Mouse (Mus musculus): ENCODE results near the gene Morc1. TPM values are rescaled to one million over a fixed set of nuclear protein-coding genes. Genes with fewer than 3 reads are reported as not detected.
A peak's percentile ranks its signal among the peaks of the same experiment; 100 is the strongest.

Gene Morc1
- polyA plus RNA-seq, 1 experiment from 2014 or later: 0.16 TPM

DNA sequence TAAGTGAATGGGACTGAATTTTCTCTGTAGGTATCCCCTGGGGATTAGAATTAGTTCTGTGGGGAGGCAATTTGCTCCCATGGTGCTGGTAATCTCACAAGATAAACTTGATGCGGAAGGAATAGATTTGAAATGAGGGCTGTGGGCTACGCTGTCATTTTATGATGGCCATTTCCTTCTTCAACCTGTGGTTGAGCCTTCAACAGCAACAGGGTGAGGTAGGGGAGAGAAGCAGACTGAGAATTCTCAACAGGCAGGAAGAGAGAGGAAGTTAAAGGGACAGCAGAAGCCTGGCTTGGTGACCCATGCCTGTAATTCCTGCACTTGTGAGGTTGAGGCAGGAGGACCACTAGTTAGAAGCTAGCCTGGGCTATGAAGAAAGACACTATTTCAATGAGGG lies 12.0 kb upstream of the Morc1 start:
- ATAC-seq: no peak
- 0 out of 2 replicates have a peak, but pooled peaks cover 2% of the 10 kb centered on the region for H3K4me1 ChIP-seq (replicated peaks; ENCODE audit: control insufficient read depth, insufficient read depth, low read length)
- H3K27me3 ChIP-seq (replicated peaks; ENCODE audit: control insufficient read depth, insufficient read depth, low read length): no peaks in the 10 kb centered on the region
- H3K27ac ChIP-seq (ENCODE audit: low read depth, low read length): no peak overlapping the region
- H3K9ac ChIP-seq (ENCODE audit: low read depth, low read length): no peak overlapping the region
- H3K9me3 ChIP-seq (ENCODE audit: control insufficient read depth): no peaks in the 10 kb centered on the region
- 35% methylated on average over 2 of the region's 2 CpGs for WGBS
- H3K4me2 ChIP-seq (replicated peaks; ENCODE audit: low read depth): no peak overlapping the region
- H3K4me3 ChIP-seq (ENCODE audit: low read depth, low read length): no peak overlapping the region
- TF ChIP-seq CTCF (IDR thresholded peaks at IDR 0.05; ENCODE audit: low read depth): no peak
- no peaks in the 10 kb centered on the region for H3K36me3 ChIP-seq (ENCODE audit: control insufficient read depth, insufficient read depth)

- 0 out of 2 replicates have a peak, but pooled peaks cover 2% of the 10 kb centered on the region for H3K4me1 ChIP-seq (replicated peaks; ENCODE audit: control insufficient read depth, insufficient read depth, low read length)
- H3K4me3 ChIP-seq (ENCODE audit: low read depth, low read length): no peak overlapping the region
- no peaks in the 10 kb centered on the region for H3K36me3 ChIP-seq (ENCODE audit: control insufficient read depth, insufficient read depth)
- H3K9me3 ChIP-seq (ENCODE audit: control insufficient read depth): no peaks in the 10 kb centered on the region
- H3K9ac ChIP-seq (ENCODE audit: low read depth, low read length): no peak overlapping the region
- TF ChIP-seq CTCF (IDR thresholded peaks at IDR 0.05; ENCODE audit: low read depth): no peak
- no peaks in the 10 kb centered on the region for H3K27me3 ChIP-seq (replicated peaks; ENCODE audit: control insufficient read depth, insufficient read depth, low read length)
- H3K4me2 ChIP-seq (replicated peaks; ENCODE audit: low read depth): no peak overlapping the region
- ATAC-seq: peak; percentile 62
- 18% methylated on average over 2 of the region's 2 CpGs for WGBS
- H3K27ac ChIP-seq (ENCODE audit: low read depth, low read length): peak overlapping the region; percentile 80
Measured at GRCm38 (mm10) chr16:48422501-48422900, 8.5 kb upstream of the Morc1 start.

DNA sequence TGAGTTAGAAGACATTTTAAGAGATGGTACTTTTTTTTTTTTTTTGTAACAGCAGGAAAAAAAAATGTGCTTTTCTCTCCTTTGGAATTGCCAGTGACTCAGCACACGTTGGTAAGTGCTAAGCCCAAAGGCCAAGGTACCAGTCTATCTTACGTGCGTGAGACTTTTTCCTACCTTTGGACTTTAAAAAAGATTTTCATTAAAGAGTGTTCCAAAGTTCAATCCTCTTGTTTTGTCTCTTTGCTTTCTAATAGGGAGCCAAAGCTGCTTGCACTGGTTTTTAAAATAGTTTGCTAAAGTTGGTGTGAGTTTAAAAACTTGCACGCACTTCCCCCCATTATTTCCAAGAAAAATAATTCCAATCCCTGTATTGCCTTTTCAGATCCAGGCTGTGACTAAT lies 7.0 kb upstream of the Morc1 start:
- Histone ChIP-seq H3K27me3 (replicated peaks; ENCODE audit: control insufficient read depth, insufficient read depth, low read length) (no peaks in the 10 kb centered on the region), H3K9me3 (ENCODE audit: control insufficient read depth) (no peaks in the 10 kb centered on the region), H3K4me3 (ENCODE audit: low read depth, low read length) (no peak overlapping the region), H3K27ac (ENCODE audit: low read depth, low read length) (peak overlapping the region; percentile 62), H3K4me2 (replicated peaks; ENCODE audit: low read depth) (no peak overlapping the region), H3K36me3 (ENCODE audit: control insufficient read depth, insufficient read depth) (no peaks in the 10 kb centered on the region), H3K9ac (ENCODE audit: low read depth, low read length) (no peak overlapping the region), H3K4me1 (replicated peaks; ENCODE audit: control insufficient read depth, insufficient read depth, low read length) (0 out of 2 replicates have a peak, but pooled peaks cover 2% of the 10 kb centered on the region)
- no peak for TF ChIP-seq CTCF (IDR thresholded peaks at IDR 0.05; ENCODE audit: low read depth)
- WGBS: 55% methylated on average over 4 of the region's 4 CpGs
- ATAC-seq: peak; percentile 89

GRCm38 (mm10) chr16:48429427-48429826 lies 1.6 kb upstream of the Morc1 start:
- no peaks in the 10 kb centered on the region for H3K36me3 ChIP-seq (ENCODE audit: control insufficient read depth, insufficient read depth)
- H3K9ac ChIP-seq (ENCODE audit: low read depth, low read length): no peak overlapping the region
- no peaks in the 10 kb centered on the region for H3K9me3 ChIP-seq (ENCODE audit: control insufficient read depth)
- H3K27ac ChIP-seq (ENCODE audit: low read depth, low read length): no peak overlapping the region
- 86% methylated on average over 1 of the region's 1 CpGs for WGBS
- no peak overlapping the region for H3K4me3 ChIP-seq (ENCODE audit: low read depth, low read length)
- ATAC-seq: no peak
- no peaks in the 10 kb centered on the region for H3K4me1 ChIP-seq (replicated peaks; ENCODE audit: control insufficient read depth, insufficient read depth, low read length)
- H3K4me2 ChIP-seq (replicated peaks; ENCODE audit: low read depth): no peak overlapping the region
- TF ChIP-seq CTCF (IDR thresholded peaks at IDR 0.05; ENCODE audit: low read depth): no peak
- H3K27me3 ChIP-seq (replicated peaks; ENCODE audit: control insufficient read depth, insufficient read depth, low read length): no peaks in the 10 kb centered on the region

GRCm38 (mm10) chr16:48435454-48435853 lies 4.4 kb downstream of the Morc1 start:
- no peak overlapping the region for H3K4me2 ChIP-seq (replicated peaks; ENCODE audit: low read depth)
- no peak overlapping the region for H3K4me3 ChIP-seq (ENCODE audit: low read depth, low read length)
- no peaks in the 10 kb centered on the region for H3K9me3 ChIP-seq (ENCODE audit: control insufficient read depth)
- no peak for TF ChIP-seq CTCF (IDR thresholded peaks at IDR 0.05; ENCODE audit: low read depth)
- ATAC-seq: no peak
- no peak overlapping the region for H3K9ac ChIP-seq (ENCODE audit: low read depth, low read length)
- 38% methylated on average over 1 of the region's 1 CpGs for WGBS
- H3K27me3 ChIP-seq (replicated peaks; ENCODE audit: control insufficient read depth, insufficient read depth, low read length): no peaks in the 10 kb centered on the region
- no peaks in the 10 kb centered on the region for H3K4me1 ChIP-seq (replicated peaks; ENCODE audit: control insufficient read depth, insufficient read depth, low read length)
- no peaks in the 10 kb centered on the region for H3K36me3 ChIP-seq (ENCODE audit: control insufficient read depth, insufficient read depth)
- H3K27ac ChIP-seq (ENCODE audit: low read depth, low read length): no peak overlapping the region

GRCm38 (mm10) chr16:48437476-48437875 lies 6.4 kb downstream of the Morc1 start:
- H3K36me3 ChIP-seq (ENCODE audit: control insufficient read depth, insufficient read depth): no peaks in the 10 kb centered on the region
- no peaks in the 10 kb centered on the region for H3K4me1 ChIP-seq (replicated peaks; ENCODE audit: control insufficient read depth, insufficient read depth, low read length)
- TF ChIP-seq CTCF (IDR thresholded peaks at IDR 0.05; ENCODE audit: low read depth): no peak
- H3K9ac ChIP-seq (ENCODE audit: low read depth, low read length): no peak overlapping the region
- no peaks in the 10 kb centered on the region for H3K27me3 ChIP-seq (replicated peaks; ENCODE audit: control insufficient read depth, insufficient read depth, low read length)
- H3K4me2 ChIP-seq (replicated peaks; ENCODE audit: low read depth): no peak overlapping the region
- no peak overlapping the region for H3K27ac ChIP-seq (ENCODE audit: low read depth, low read length)
- no peak for ATAC-seq
- H3K9me3 ChIP-seq (ENCODE audit: control insufficient read depth): no peaks in the 10 kb centered on the region
- H3K4me3 ChIP-seq (ENCODE audit: low read depth, low read length): no peak overlapping the region

DNA sequence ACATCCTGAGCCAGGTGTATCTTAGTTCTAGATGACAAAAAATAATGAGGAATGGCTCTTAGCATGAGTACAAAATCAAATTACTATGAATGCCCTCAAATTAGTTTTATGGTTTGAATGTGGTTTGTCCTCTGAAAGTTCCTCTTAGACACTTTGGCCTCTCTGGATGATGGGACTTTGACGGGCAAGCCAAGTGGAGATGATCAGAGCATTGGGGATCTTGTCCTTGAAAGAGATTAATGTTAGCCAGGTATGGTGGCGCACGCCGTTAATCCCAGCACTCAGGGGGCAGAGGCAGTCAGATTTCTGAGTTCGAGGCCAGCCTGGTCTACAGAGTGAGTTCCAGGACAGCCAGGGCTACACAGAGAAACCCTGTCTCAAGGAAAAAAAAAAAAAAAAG lies 13.6 kb downstream of the Morc1 start:
- Histone ChIP-seq H3K4me3 (ENCODE audit: low read depth, low read length) (no peak overlapping the region), H3K4me2 (replicated peaks; ENCODE audit: low read depth) (no peak overlapping the region), H3K27ac (ENCODE audit: low read depth, low read length) (no peak overlapping the region), H3K4me1 (replicated peaks; ENCODE audit: control insufficient read depth, insufficient read depth, low read length) (no peaks in the 10 kb centered on the region), H3K27me3 (replicated peaks; ENCODE audit: control insufficient read depth, insufficient read depth, low read length) (no peaks in the 10 kb centered on the region), H3K36me3 (ENCODE audit: control insufficient read depth, insufficient read depth) (no peaks in the 10 kb centered on the region), H3K9me3 (ENCODE audit: control insufficient read depth) (no peaks in the 10 kb centered on the region), H3K9ac (ENCODE audit: low read depth, low read length) (no peak overlapping the region)
- no peak for ATAC-seq
- no peak for TF ChIP-seq CTCF (IDR thresholded peaks at IDR 0.05; ENCODE audit: low read depth)
- WGBS: 95% methylated on average over 5 of the region's 5 CpGs
